Mouse (Mus musculus): Measurements from ENCODE around the gene Dao. TPM values are rescaled to one million over a fixed set of nuclear protein-coding genes. Genes with fewer than 3 reads are reported as not detected.

The Dao gene
- not detected in 2 replicates for polyA plus RNA-seq (2015; fragmentation: Nextera tagmentation; extraction: Ambion mirVana)

DNA sequence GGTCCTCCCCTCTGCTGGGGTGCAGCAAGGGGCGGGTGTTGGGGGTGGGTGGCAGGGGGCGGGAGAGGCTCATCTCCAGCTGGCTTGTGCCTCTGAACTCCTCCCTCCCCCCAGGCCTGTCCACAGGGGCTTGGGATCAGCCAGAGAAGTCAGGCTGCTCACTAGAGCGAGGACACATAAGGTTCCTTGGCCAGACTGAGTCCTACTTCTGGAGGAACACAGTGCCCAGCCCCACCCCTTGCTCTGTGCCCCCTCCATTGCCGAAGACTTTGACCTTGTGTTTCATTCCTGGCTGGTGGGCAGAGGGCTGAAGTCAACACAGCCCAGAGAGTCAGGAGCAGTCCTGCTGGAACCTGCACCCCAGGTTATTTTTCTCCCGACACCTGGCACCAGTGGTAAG lies at the start of gene Dao:
TSS of gene Dao (plus strand) at position 162 of the 400 bp plus-strand sequence.
- no peak within 1 kb of the TSS for H3K4me3 ChIP-seq
- 53% methylated on average over 5 of the region's 5 CpGs for WGBS
- no peaks in the 10 kb centered on the region for H3K36me3 ChIP-seq
- no peak within 1 kb of the TSS for H3K4me2 ChIP-seq (replicated peaks)
- H3K9ac ChIP-seq (replicated peaks), result no peak within 1 kb of the TSS
- H3K27ac ChIP-seq (replicated peaks), result no peak within 1 kb of the TSS
- no peak for ATAC-seq (replicated peaks)
- no peaks in the 10 kb centered on the region for H3K27me3 ChIP-seq
- H3K9me3 ChIP-seq, result no peaks in the 10 kb centered on the region
- no peaks in the 10 kb centered on the region for H3K4me1 ChIP-seq

GRCm38 (mm10) chr5:113954421-113954820 lies 49.1 kb upstream of the Dao start:
- Histone ChIP-seq H3K4me1 (peaks cover 24% of the 10 kb centered on the region), H3K4me3 (no peak overlapping the region), H3K9me3 (no peaks in the 10 kb centered on the region), H3K4me2 (replicated peaks) (no peak overlapping the region), H3K27me3 (no peaks in the 10 kb centered on the region), H3K27ac (replicated peaks) (peak overlapping the region; percentile 42), H3K9ac (replicated peaks) (no peak overlapping the region), H3K36me3 (peaks cover 29% of the 10 kb centered on the region; the same call in 1 of the 2 replicates)
- 12% methylated on average over 7 of the region's 7 CpGs for WGBS
- ATAC-seq (replicated peaks), result peak; percentile 46

DNA sequence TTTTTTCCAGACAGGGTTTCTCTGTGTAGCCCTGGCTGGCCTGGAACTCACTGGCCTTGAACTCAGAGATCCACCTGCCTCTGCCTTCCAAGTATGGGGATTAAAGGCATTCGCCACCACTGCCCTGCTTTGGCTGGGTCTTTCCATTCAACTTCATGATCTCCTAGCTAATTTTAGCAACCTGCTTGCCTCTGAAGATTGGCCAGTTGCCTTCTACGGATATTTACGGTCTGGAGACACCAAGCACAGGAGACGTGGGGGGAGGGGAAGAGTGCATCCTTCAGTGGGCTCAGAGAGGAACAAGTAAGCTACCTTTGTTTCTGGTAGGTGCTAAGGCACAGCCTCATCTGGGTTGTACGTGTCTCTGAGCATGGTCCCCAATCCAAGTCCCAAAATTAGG lies 48.2 kb upstream of the Dao start:
- Histone ChIP-seq H3K36me3 (peaks cover 29% of the 10 kb centered on the region; the same call in 1 of the 2 replicates), H3K27ac (replicated peaks) (no peak overlapping the region), H3K4me3 (no peak overlapping the region), H3K9ac (replicated peaks) (no peak overlapping the region), H3K27me3 (no peaks in the 10 kb centered on the region), H3K4me2 (replicated peaks) (no peak overlapping the region), H3K4me1 (peaks cover 16% of the 10 kb centered on the region), H3K9me3 (no peaks in the 10 kb centered on the region)
- 92% methylated on average over 5 of the region's 5 CpGs for WGBS
- ATAC-seq (replicated peaks), result no peak

- H3K4me3 ChIP-seq, result no peak overlapping the region
- H3K4me1 ChIP-seq, result peaks cover 12% of the 10 kb centered on the region
- no peak overlapping the region for H3K27ac ChIP-seq (replicated peaks)
- no peaks in the 10 kb centered on the region for H3K9me3 ChIP-seq
- peaks cover 29% of the 10 kb centered on the region; the same call in 1 of the 2 replicates for H3K36me3 ChIP-seq
- no peaks in the 10 kb centered on the region for H3K27me3 ChIP-seq
- 87% methylated on average over 8 of the region's 8 CpGs for WGBS
- H3K9ac ChIP-seq (replicated peaks), result no peak overlapping the region
- no peak overlapping the region for H3K4me2 ChIP-seq (replicated peaks)
- ATAC-seq (replicated peaks), result no peak
Observed at GRCm38 (mm10) chr5:113955691-113956090, 47.8 kb upstream of the Dao start.

- 5% methylated on average over 4 of the region's 4 CpGs for WGBS
- Histone ChIP-seq H3K27ac (replicated peaks) (no peak overlapping the region), H3K4me3 (no peak overlapping the region), H3K36me3 (peaks cover 29% of the 10 kb centered on the region; the same call in 1 of the 2 replicates), H3K9me3 (no peaks in the 10 kb centered on the region), H3K4me2 (replicated peaks) (no peak overlapping the region), H3K4me1 (peaks cover 4% of the 10 kb centered on the region), H3K9ac (replicated peaks) (no peak overlapping the region), H3K27me3 (no peaks in the 10 kb centered on the region)
- peak; percentile 78; the same call in 1 of the 2 replicates for ATAC-seq (replicated peaks)
Observed at GRCm38 (mm10) chr5:113956510-113956909, 47.0 kb upstream of the Dao start.

DNA sequence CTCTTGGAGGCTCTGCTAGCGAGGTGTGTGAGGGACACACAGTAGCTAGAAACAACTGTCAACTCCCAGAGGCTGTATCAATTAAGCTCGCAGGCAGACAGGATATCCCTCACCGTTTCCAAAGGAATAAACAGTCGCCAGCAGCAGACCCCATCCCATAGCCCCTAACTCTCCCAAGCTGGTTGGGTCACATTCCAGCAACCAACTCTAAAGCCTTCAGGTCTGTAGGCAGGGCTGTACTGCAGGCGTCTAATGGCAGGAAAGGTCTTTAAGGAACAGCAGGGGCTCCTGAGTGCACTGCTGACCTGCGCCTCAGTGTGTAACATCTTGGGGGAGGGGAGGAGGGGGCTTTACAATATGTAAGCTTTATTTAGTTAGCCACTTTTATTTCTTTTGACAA lies 44.5 kb upstream of the Dao start:
- Histone ChIP-seq H3K27ac (replicated peaks) (no peak overlapping the region), H3K9ac (replicated peaks) (no peak overlapping the region), H3K9me3 (no peaks in the 10 kb centered on the region), H3K4me1 (peaks cover 3% of the 10 kb centered on the region), H3K36me3 (peaks cover 20% of the 10 kb centered on the region), H3K27me3 (no peaks in the 10 kb centered on the region), H3K4me2 (replicated peaks) (no peak overlapping the region), H3K4me3 (no peak overlapping the region)
- ATAC-seq (replicated peaks), result no peak
- 8% methylated on average over 6 of the region's 6 CpGs for WGBS

GRCm38 (mm10) chr5:113960416-113960815 lies 43.1 kb upstream of the Dao start:
- WGBS, result 69% methylated on average over 8 of the region's 8 CpGs
- no peaks in the 10 kb centered on the region for H3K4me1 ChIP-seq

GRCm38 (mm10) chr5:113961776-113962175 lies 41.7 kb upstream of the Dao start:
- Histone ChIP-seq H3K9me3 (no peaks in the 10 kb centered on the region), H3K4me1 (no peaks in the 10 kb centered on the region), H3K4me2 (replicated peaks) (no peak overlapping the region), H3K27me3 (no peaks in the 10 kb centered on the region), H3K9ac (replicated peaks) (no peak overlapping the region), H3K36me3 (peaks cover 18% of the 10 kb centered on the region), H3K4me3 (no peak overlapping the region), H3K27ac (replicated peaks) (no peak overlapping the region)
- 90% methylated on average over 7 of the region's 7 CpGs for WGBS
- no peak for ATAC-seq (replicated peaks)

More at GRCm38 (mm10) chr5:113960416-113960815, 43.1 kb upstream of the Dao start:
- no peaks in the 10 kb centered on the region for H3K27me3 ChIP-seq
- H3K4me3 ChIP-seq, result no peak overlapping the region
- no peak overlapping the region for H3K4me2 ChIP-seq (replicated peaks)
- no peaks in the 10 kb centered on the region for H3K9me3 ChIP-seq
- H3K27ac ChIP-seq (replicated peaks), result no peak overlapping the region
- no peak overlapping the region for H3K9ac ChIP-seq (replicated peaks)
- H3K36me3 ChIP-seq, result peaks cover 21% of the 10 kb centered on the region
- ATAC-seq (replicated peaks), result no peak

DNA sequence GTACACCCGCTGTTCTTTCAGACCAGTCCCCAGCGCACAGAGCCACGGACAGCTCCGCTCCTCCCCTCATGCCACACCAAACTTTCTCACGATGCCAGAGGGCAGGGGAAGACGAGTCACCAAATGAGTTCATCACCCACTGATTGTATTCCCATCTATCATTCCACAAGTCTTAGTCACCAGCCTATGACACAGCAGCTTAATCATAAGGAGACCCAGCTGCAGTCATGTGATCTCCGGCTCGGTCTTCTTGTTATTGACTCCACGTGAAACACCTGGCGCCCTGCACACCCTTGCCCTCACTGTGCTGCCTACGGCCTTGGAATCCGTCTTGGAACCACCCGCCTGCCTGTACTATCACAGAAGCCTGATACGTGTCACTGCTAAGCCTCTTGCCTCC lies 38.5 kb upstream of the Dao start:
- H3K9ac ChIP-seq (replicated peaks), result no peak overlapping the region
- H3K9me3 ChIP-seq, result no peaks in the 10 kb centered on the region
- H3K27me3 ChIP-seq, result no peaks in the 10 kb centered on the region
- H3K4me1 ChIP-seq, result no peaks in the 10 kb centered on the region
- no peak overlapping the region for H3K4me3 ChIP-seq
- no peak for ATAC-seq (replicated peaks)
- H3K36me3 ChIP-seq, result peaks cover 14% of the 10 kb centered on the region
- 87% methylated on average over 14 of the region's 14 CpGs for WGBS
- no peak overlapping the region for H3K4me2 ChIP-seq (replicated peaks)
- no peak overlapping the region for H3K27ac ChIP-seq (replicated peaks)

GRCm38 (mm10) chr5:113965659-113966185 lies 37.8 kb upstream of the Dao start:
- Histone ChIP-seq H3K36me3 (peaks cover 14% of the 10 kb centered on the region), H3K27ac (replicated peaks) (no peak overlapping the region)
- WGBS, result 91% methylated on average over 7 of the region's 7 CpGs

GRCm38 (mm10) chr5:113966452-113967150 lies 36.9 kb upstream of the Dao start:
- Histone ChIP-seq H3K9me3 (no peaks in the 10 kb centered on the region), H3K36me3 (peaks cover 10% of the 10 kb centered on the region), H3K4me2 (replicated peaks) (no peak overlapping the region), H3K27me3 (no peaks in the 10 kb centered on the region), H3K9ac (replicated peaks) (no peak overlapping the region), H3K4me1 (no peaks in the 10 kb centered on the region), H3K4me3 (no peak overlapping the region), H3K27ac (replicated peaks) (no peak overlapping the region)
- ATAC-seq (replicated peaks), result no peak
- WGBS, result 94% methylated on average over 13 of the region's 13 CpGs

More at GRCm38 (mm10) chr5:113965659-113966185, 37.8 kb upstream of the Dao start:
- no peaks in the 10 kb centered on the region for H3K4me1 ChIP-seq
- H3K9ac ChIP-seq (replicated peaks), result no peak overlapping the region
- H3K9me3 ChIP-seq, result no peaks in the 10 kb centered on the region
- no peak overlapping the region for H3K4me3 ChIP-seq
- no peak overlapping the region for H3K4me2 ChIP-seq (replicated peaks)
- ATAC-seq (replicated peaks), result no peak
- no peaks in the 10 kb centered on the region for H3K27me3 ChIP-seq

GRCm38 (mm10) chr5:113968371-113968770 lies 35.1 kb upstream of the Dao start:
- Histone ChIP-seq H3K27me3 (no peaks in the 10 kb centered on the region), H3K4me2 (replicated peaks) (no peak overlapping the region), H3K36me3 (peaks cover 10% of the 10 kb centered on the region), H3K9me3 (no peaks in the 10 kb centered on the region), H3K27ac (replicated peaks) (peak overlapping the region; percentile 25; the same call in 1 of the 2 replicates), H3K4me3 (no peak overlapping the region), H3K4me1 (peaks cover 9% of the 10 kb centered on the region), H3K9ac (replicated peaks) (no peak overlapping the region)
- 63% methylated on average over 11 of the region's 11 CpGs for WGBS
- ATAC-seq (replicated peaks), result no peak

Measured in forebrain, embryonic 15.5 days (tissue).